Mouse (Mus musculus): Measurements from ENCODE around the gene Fabp6. TPM values are rescaled to one million over a fixed set of nuclear protein-coding genes. Genes with fewer than 3 reads are reported as not detected.
A peak's percentile ranks its signal among the peaks of the same experiment; 100 is the strongest.

The Fabp6 gene
- polyA plus RNA-seq, 1 experiment from 2014 or later: 3.2 TPM

GRCm38 (mm10) chr11:43563654-43564244, 37.6 kb downstream of the Fabp6 start:
- no peaks in the 10 kb centered on the region for H3K27me3 ChIP-seq (ENCODE audit: control insufficient read depth, insufficient read depth, low read length)
- peaks cover under 1% of the 10 kb centered on the region; the same call in 1 of the 2 replicates for H3K36me3 ChIP-seq (ENCODE audit: control insufficient read depth, insufficient read depth, low read length)
- WGBS: 54% methylated on average over 10 of the region's 10 CpGs
- peak overlapping the region; percentile 56 for H3K27ac ChIP-seq (ENCODE audit: low read length)
- H3K9me3 ChIP-seq (replicated peaks; ENCODE audit: control insufficient read depth, low read length): no peaks in the 10 kb centered on the region
- ATAC-seq (ENCODE audit: insufficient read depth, low FRiP score): peak; percentile 77; the same call in 1 of the 2 replicates
- no peak overlapping the region for H3K4me3 ChIP-seq (replicated peaks; ENCODE audit: low read length)
- no peak overlapping the region for H3K4me2 ChIP-seq (ENCODE audit: low read depth, low read length)
- no peak overlapping the region for H3K9ac ChIP-seq (ENCODE audit: low read length)
- H3K4me1 ChIP-seq (ENCODE audit: control insufficient read depth, insufficient read depth, low read length): peaks cover 13% of the 10 kb centered on the region

DNA sequence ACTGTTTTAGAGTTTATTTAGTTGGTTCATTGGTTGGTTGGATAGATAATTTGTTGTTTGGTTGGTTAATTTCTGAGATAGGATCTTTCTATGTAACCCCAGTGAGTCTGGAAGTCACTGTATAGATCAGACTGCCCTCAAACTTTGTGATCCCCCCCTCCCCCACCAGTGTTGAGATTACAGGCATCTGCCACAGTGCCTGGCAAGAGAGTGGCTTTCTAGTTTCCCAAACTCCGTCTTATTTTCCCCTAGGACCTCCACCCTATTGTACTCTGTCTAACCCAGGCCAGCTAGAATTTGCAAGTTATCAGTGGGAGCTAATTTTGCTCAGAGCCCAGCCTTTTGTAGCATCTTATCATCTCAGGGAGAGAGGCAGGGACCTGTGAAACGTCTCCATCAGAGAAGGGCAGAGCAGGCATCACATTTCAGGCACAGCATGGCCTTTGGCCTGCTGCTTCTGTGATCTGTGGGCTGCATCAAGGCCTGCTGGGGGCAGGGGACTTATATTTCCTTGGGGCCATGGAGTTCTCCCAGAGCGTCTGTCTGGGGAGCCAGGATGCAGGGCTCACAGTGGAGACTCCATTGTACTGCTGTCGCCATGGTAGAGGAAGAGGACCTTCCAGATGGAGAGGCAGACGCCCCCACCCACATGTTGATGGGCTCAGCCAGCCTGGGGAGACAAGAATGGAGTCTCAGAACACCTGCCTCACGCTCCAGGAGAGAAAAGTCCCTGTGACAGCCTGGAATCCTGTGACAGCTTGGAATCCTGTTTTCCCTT, 41.6 kb downstream of the Fabp6 start:
- no peak overlapping the region for H3K4me3 ChIP-seq (replicated peaks; ENCODE audit: low read length)
- H3K4me2 ChIP-seq (ENCODE audit: low read depth, low read length): no peak overlapping the region
- no peak for ATAC-seq (ENCODE audit: insufficient read depth, low FRiP score)
- H3K9ac ChIP-seq (ENCODE audit: low read length): no peak overlapping the region
- WGBS: 39% methylated on average over 6 of the region's 6 CpGs
- no peaks in the 10 kb centered on the region for H3K9me3 ChIP-seq (replicated peaks; ENCODE audit: control insufficient read depth, low read length)
- H3K4me1 ChIP-seq (ENCODE audit: control insufficient read depth, insufficient read depth, low read length): peaks cover 5% of the 10 kb centered on the region; the same call in 1 of the 2 replicates
- no peaks in the 10 kb centered on the region for H3K27me3 ChIP-seq (ENCODE audit: control insufficient read depth, insufficient read depth, low read length)
- peaks cover 13% of the 10 kb centered on the region; the same call in 1 of the 2 replicates for H3K36me3 ChIP-seq (ENCODE audit: control insufficient read depth, insufficient read depth, low read length)
- H3K27ac ChIP-seq (ENCODE audit: low read length): no peak overlapping the region

DNA sequence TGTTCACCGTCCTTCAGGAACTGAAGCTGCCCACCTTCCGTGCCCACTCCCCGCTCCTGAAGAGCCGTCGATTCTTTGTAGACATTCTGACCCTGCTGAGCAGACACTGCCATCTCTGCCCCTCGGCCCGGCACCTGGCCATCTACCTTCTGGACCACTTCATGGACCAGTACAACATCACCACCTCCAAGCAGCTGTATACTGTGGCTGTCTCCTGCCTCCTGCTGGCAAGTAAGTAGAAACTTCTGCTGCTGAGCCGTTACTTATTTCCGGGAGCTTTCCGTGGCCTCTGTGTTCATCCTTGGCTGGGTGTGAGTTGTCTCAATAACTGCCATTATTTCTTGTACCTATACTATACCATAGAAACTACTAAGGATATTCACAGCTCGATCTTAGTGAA, 44.8 kb downstream of the Fabp6 start:
- 85% methylated on average over 11 of the region's 11 CpGs for WGBS
- Histone ChIP-seq H3K4me2 (ENCODE audit: low read depth, low read length) (no peak overlapping the region), H3K4me1 (ENCODE audit: control insufficient read depth, insufficient read depth, low read length) (peaks cover 5% of the 10 kb centered on the region), H3K9ac (ENCODE audit: low read length) (no peak overlapping the region), H3K36me3 (ENCODE audit: control insufficient read depth, insufficient read depth, low read length) (peaks cover 13% of the 10 kb centered on the region; the same call in 1 of the 2 replicates), H3K4me3 (replicated peaks; ENCODE audit: low read length) (no peak overlapping the region), H3K27ac (ENCODE audit: low read length) (no peak overlapping the region), H3K9me3 (replicated peaks; ENCODE audit: control insufficient read depth, low read length) (no peaks in the 10 kb centered on the region), H3K27me3 (ENCODE audit: control insufficient read depth, insufficient read depth, low read length) (no peaks in the 10 kb centered on the region)
- ATAC-seq (ENCODE audit: insufficient read depth, low FRiP score): no peak

DNA sequence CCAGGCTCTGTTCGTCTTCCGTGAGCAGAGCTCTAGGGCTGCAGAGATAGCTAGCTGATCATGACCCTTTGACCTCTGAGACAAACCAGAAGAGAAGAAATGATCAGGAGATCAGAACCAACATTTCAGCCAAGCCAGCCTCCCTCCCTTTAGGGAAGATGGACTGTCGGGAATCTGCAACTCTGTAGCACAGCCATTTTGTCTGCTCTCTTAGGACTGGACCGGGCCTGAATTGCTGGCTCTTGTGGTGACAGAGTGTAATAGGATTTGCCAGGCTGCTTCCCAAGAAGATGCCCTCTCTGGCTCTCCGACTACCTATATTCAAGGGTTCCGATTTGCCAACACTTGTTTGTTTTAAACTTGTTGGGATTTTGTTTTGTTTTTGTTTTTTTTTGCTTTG, 48.7 kb downstream of the Fabp6 start:
- H3K9me3 ChIP-seq (replicated peaks; ENCODE audit: control insufficient read depth, low read length): no peaks in the 10 kb centered on the region
- no peaks in the 10 kb centered on the region for H3K27me3 ChIP-seq (ENCODE audit: control insufficient read depth, insufficient read depth, low read length)
- no peak overlapping the region for H3K4me2 ChIP-seq (ENCODE audit: low read depth, low read length)
- no peak for ATAC-seq (ENCODE audit: insufficient read depth, low FRiP score)
- no peak overlapping the region for H3K4me3 ChIP-seq (replicated peaks; ENCODE audit: low read length)
- no peak overlapping the region for H3K27ac ChIP-seq (ENCODE audit: low read length)
- no peak overlapping the region for H3K9ac ChIP-seq (ENCODE audit: low read length)
- 84% methylated on average over 6 of the region's 6 CpGs for WGBS
- H3K36me3 ChIP-seq (ENCODE audit: control insufficient read depth, insufficient read depth, low read length): peaks cover 5% of the 10 kb centered on the region; the same call in 1 of the 2 replicates
- peaks cover 30% of the 10 kb centered on the region for H3K4me1 ChIP-seq (ENCODE audit: control insufficient read depth, insufficient read depth, low read length)

GRCm38 (mm10) chr11:43551756-43552155, 49.6 kb downstream of the Fabp6 start:
- WGBS: 73% methylated on average over 3 of the region's 3 CpGs
- peak; percentile 60; the same call in 1 of the 2 replicates for ATAC-seq (ENCODE audit: insufficient read depth, low FRiP score)

DNA sequence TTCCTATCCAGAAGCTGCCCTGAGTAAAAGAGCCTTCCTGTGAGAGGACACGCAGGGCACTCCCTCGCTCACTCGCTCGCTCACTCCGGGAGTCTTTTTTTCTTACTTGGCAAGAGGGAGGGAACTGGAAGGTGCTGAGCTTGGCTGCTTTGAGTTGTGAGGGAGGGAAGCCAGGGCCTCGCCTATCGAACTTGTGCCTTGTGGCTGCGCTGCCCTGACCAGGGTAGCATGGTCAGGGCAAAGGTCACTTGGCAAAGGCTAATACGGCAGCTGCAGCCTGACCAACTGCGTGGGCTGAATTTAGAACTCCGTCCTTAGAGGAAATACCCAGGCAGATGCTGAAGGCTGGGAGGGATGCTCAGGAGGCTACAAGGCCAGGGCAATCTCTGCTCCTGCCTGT, 51.6 kb downstream of the Fabp6 start:
- WGBS: 41% methylated on average over 11 of the region's 11 CpGs
- H3K9ac ChIP-seq (ENCODE audit: low read length): no peak overlapping the region

More at GRCm38 (mm10) chr11:43551756-43552155, 49.6 kb downstream of the Fabp6 start:
- Histone ChIP-seq H3K4me1 (ENCODE audit: control insufficient read depth, insufficient read depth, low read length) (peaks cover 30% of the 10 kb centered on the region), H3K9ac (ENCODE audit: low read length) (no peak overlapping the region), H3K27ac (ENCODE audit: low read length) (peak overlapping the region; percentile 31), H3K4me2 (ENCODE audit: low read depth, low read length) (no peak overlapping the region), H3K36me3 (ENCODE audit: control insufficient read depth, insufficient read depth, low read length) (no peaks in the 10 kb centered on the region), H3K4me3 (replicated peaks; ENCODE audit: low read length) (no peak overlapping the region), H3K9me3 (replicated peaks; ENCODE audit: control insufficient read depth, low read length) (no peaks in the 10 kb centered on the region), H3K27me3 (ENCODE audit: control insufficient read depth, insufficient read depth, low read length) (no peaks in the 10 kb centered on the region)

DNA sequence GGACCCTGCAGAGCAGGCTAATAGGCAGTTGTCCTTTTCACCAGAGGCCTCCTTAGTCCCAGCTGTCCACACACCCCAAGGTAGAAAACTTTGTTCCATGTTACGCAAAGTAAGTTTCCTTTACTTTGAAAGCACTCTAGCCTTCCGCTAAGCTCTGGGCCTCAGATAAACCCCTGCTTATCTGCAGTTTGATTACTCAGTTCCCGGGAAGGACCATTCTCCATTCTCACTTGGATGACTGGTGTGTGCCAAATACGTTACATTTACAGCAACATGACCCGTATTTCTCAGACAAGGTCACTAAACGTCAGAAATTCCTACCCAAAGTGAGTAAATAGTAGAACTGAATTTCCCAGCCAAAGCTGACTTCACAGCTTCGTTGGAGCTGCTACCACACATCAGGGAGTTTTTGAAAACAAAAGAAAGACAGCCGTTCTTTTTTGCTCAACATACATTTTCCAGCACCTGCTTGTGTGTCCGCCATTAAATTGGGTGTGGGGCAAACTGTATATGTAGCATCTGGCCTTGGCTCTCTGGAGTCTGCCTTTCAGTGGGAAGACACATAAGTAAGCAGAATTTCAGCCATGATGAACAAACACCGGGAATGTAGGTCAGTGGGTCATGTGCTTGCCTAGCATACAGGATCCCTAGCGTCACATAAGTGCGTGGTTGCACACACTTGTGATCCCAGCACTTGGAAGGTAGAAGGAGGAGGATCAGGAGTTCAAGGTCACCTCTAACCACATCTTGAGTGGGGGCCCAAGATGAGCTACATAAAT, 52.5 kb downstream of the Fabp6 start:
- H3K4me1 ChIP-seq (ENCODE audit: control insufficient read depth, insufficient read depth, low read length): peaks cover 36% of the 10 kb centered on the region
- no peaks in the 10 kb centered on the region for H3K9me3 ChIP-seq (replicated peaks; ENCODE audit: control insufficient read depth, low read length)
- no peak overlapping the region for H3K9ac ChIP-seq (ENCODE audit: low read length)

More for the DNA sequence above, 51.6 kb downstream of the Fabp6 start:
- peaks cover 36% of the 10 kb centered on the region for H3K4me1 ChIP-seq (ENCODE audit: control insufficient read depth, insufficient read depth, low read length)
- H3K9me3 ChIP-seq (replicated peaks; ENCODE audit: control insufficient read depth, low read length): no peaks in the 10 kb centered on the region
- no peaks in the 10 kb centered on the region for H3K27me3 ChIP-seq (ENCODE audit: control insufficient read depth, insufficient read depth, low read length)
- H3K4me3 ChIP-seq (replicated peaks; ENCODE audit: low read length): no peak overlapping the region
- ATAC-seq (ENCODE audit: insufficient read depth, low FRiP score): peak; percentile 30
- H3K4me2 ChIP-seq (ENCODE audit: low read depth, low read length): 0 out of 2 replicates have a peak overlapping the region, but pooled peaks have one; percentile 32
- H3K27ac ChIP-seq (ENCODE audit: low read length): peak overlapping the region; percentile 82
- no peaks in the 10 kb centered on the region for H3K36me3 ChIP-seq (ENCODE audit: control insufficient read depth, insufficient read depth, low read length)

GRCm38 (mm10) chr11:43548148-43548547, 53.2 kb downstream of the Fabp6 start:
- H3K27ac ChIP-seq (ENCODE audit: low read length): peak overlapping the region; percentile 82
- H3K4me3 ChIP-seq (replicated peaks; ENCODE audit: low read length): no peak overlapping the region
- H3K4me1 ChIP-seq (ENCODE audit: control insufficient read depth, insufficient read depth, low read length): peaks cover 36% of the 10 kb centered on the region
- H3K9ac ChIP-seq (ENCODE audit: low read length): peak overlapping the region; percentile 34
- no peaks in the 10 kb centered on the region for H3K36me3 ChIP-seq (ENCODE audit: control insufficient read depth, insufficient read depth, low read length)
- peak; percentile 22; the same call in 1 of the 2 replicates for ATAC-seq (ENCODE audit: insufficient read depth, low FRiP score)
- H3K9me3 ChIP-seq (replicated peaks; ENCODE audit: control insufficient read depth, low read length): no peaks in the 10 kb centered on the region
- H3K4me2 ChIP-seq (ENCODE audit: low read depth, low read length): 0 out of 2 replicates have a peak overlapping the region, but pooled peaks have one; percentile 5
- no peaks in the 10 kb centered on the region for H3K27me3 ChIP-seq (ENCODE audit: control insufficient read depth, insufficient read depth, low read length)
- 22% methylated on average over 7 of the region's 7 CpGs for WGBS

More for the DNA sequence above, 52.5 kb downstream of the Fabp6 start:
- peak; percentile 70 for ATAC-seq (ENCODE audit: insufficient read depth, low FRiP score)
- Histone ChIP-seq H3K27ac (ENCODE audit: low read length) (peak overlapping the region; percentile 82), H3K27me3 (ENCODE audit: control insufficient read depth, insufficient read depth, low read length) (no peaks in the 10 kb centered on the region), H3K36me3 (ENCODE audit: control insufficient read depth, insufficient read depth, low read length) (no peaks in the 10 kb centered on the region), H3K4me3 (replicated peaks; ENCODE audit: low read length) (no peak overlapping the region), H3K4me2 (ENCODE audit: low read depth, low read length) (0 out of 2 replicates have a peak overlapping the region, but pooled peaks have one; percentile 32)
- WGBS: 34% methylated on average over 12 of the region's 12 CpGs
